Mouse (Mus musculus): ENCODE measurements around the gene Slitrk5. TPM values are rescaled to one million over a fixed set of nuclear protein-coding genes. Genes with fewer than 3 reads are reported as not detected.
A peak's percentile ranks its signal among the peaks of the same experiment; 100 is the strongest.
"Not testable (repeated sequence)": the region's sequence is repeated elsewhere in the genome, so short reads cannot be mapped to it uniquely, and the experiment has no call there.

Slitrk5 gene
- polyA plus RNA-seq, 1 experiment: 0.06 TPM

DNA sequence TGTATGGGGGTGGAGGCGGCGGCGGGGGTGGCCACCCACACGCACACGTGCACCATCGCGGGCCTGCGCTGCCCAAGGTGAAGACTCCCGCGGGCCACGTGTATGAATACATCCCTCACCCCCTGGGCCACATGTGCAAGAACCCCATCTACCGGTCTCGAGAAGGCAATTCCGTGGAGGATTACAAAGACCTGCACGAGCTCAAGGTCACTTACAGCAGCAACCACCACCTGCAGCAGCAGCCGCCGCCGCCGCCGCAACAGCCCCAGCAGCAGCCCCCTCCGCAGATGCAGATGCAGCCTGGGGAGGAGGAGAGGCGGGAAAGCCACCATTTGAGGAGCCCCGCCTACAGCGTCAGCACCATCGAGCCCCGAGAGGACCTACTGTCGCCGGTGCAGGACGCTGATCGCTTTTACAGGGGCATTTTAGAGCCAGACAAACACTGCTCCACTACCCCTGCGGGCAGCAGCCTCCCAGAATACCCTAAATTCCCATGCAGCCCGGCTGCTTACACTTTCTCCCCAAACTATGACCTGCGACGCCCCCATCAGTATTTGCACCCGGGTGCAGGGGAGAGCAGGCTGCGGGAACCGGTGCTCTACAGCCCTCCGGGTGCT is 6.3 kb downstream of the Slitrk5 start:
- no peaks in the 10 kb centered on the region for H3K27me3 ChIP-seq (ENCODE audit: control insufficient read depth, insufficient read depth, low read length)
- TF ChIP-seq CTCF (IDR thresholded peaks at IDR 0.05; ENCODE audit: control insufficient read depth, insufficient read depth, insufficient replicate concordance, low read depth, low read length) (no peak), POLR2A (IDR thresholded peaks at IDR 0.05; ENCODE audit: control insufficient read depth, low read depth, low read length) (no peak)
- H3K4me1 ChIP-seq (ENCODE audit: control insufficient read depth, insufficient read depth, low read length): peaks cover 8% of the 10 kb centered on the region
- H3K36me3 ChIP-seq (ENCODE audit: control insufficient read depth, insufficient read depth, low read length): no peaks in the 10 kb centered on the region
- H3K27ac ChIP-seq (ENCODE audit: control insufficient read depth, insufficient read depth, low read depth, low read length): no peak overlapping the region
- H3K4me3 ChIP-seq (ENCODE audit: control insufficient read depth, low read depth, low read length): peak overlapping the region; percentile 33

DNA sequence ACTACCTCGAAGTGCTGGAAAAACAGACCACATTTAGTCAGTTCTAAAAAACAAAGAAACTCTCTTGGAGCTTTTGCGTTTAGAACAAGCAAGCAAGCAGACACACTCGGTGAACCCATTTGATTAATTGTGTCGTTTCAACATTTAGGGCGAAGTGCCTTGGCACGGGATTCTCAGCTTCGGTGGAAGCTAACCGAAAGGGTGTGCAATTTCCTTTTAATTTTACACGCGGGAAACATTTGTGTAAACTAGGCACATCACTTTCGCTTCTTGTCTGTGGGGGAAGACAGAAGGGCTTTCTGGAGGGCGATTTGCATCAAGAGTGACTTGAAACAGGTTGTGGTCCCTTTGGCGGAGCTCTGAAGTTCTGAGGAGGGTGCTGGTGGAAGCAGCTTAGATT is 6.9 kb downstream of the Slitrk5 start:
- H3K27ac ChIP-seq (ENCODE audit: control insufficient read depth, insufficient read depth, low read depth, low read length): no peak overlapping the region
- TF ChIP-seq CTCF (IDR thresholded peaks at IDR 0.05; ENCODE audit: control insufficient read depth, insufficient read depth, insufficient replicate concordance, low read depth, low read length) (no peak), POLR2A (IDR thresholded peaks at IDR 0.05; ENCODE audit: control insufficient read depth, low read depth, low read length) (no peak)
- no peak overlapping the region for H3K4me3 ChIP-seq (ENCODE audit: control insufficient read depth, low read depth, low read length)
- H3K36me3 ChIP-seq (ENCODE audit: control insufficient read depth, insufficient read depth, low read length): no peaks in the 10 kb centered on the region
- no peaks in the 10 kb centered on the region for H3K27me3 ChIP-seq (ENCODE audit: control insufficient read depth, insufficient read depth, low read length)
- peaks cover 8% of the 10 kb centered on the region for H3K4me1 ChIP-seq (ENCODE audit: control insufficient read depth, insufficient read depth, low read length)

DNA sequence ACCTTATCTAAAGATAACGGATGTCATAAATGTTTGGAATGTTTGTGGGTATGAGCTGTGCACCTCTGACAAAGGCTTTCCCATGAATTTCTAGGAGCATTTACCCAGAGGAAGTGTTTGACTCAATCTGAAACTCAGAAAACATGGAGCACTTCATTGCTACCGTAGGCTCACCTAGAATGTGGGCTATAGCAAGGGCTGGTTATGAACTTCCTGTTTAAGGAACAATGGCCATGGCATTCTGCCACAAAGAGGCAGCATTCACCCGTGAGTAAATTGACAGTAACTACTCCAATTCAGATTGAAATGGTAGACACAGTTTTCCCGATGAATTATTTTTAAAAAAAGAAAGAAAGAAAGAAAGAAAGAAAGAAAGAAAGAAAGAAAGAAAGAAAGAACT is 8.6 kb downstream of the Slitrk5 start:
- Histone ChIP-seq H3K27me3 (ENCODE audit: control insufficient read depth, insufficient read depth, low read length) (no peaks in the 10 kb centered on the region), H3K36me3 (ENCODE audit: control insufficient read depth, insufficient read depth, low read length) (no peaks in the 10 kb centered on the region), H3K4me3 (ENCODE audit: control insufficient read depth, low read depth, low read length) (no peak overlapping the region), H3K27ac (ENCODE audit: control insufficient read depth, insufficient read depth, low read depth, low read length) (no peak overlapping the region), H3K4me1 (ENCODE audit: control insufficient read depth, insufficient read depth, low read length) (peaks cover 8% of the 10 kb centered on the region)
- TF ChIP-seq CTCF (IDR thresholded peaks at IDR 0.05; ENCODE audit: control insufficient read depth, insufficient read depth, insufficient replicate concordance, low read depth, low read length) (no peak), POLR2A (IDR thresholded peaks at IDR 0.05; ENCODE audit: control insufficient read depth, low read depth, low read length) (no peak)

DNA sequence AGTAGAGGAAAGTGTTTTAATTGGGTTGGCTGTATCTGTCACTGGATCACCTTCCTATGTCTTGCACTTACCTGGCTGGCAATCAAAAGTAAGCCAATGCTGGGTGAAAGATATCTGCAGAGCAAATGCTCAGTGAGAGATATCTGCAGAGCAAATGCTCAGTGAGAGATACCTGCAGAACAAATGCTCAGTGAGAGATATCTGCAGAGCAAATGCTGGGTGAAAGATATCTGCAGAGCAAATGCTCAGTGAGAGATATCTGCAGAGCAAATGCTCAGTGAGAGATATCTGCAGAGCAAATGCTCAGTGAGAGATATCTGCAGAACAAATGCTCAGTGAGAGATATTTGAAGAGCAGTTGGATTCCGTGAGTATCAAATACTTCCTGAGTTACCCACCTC is 15.2 kb downstream of the Slitrk5 start:
- not testable (repeated sequence) for H3K27ac ChIP-seq (ENCODE audit: control insufficient read depth, insufficient read depth, low read depth, low read length); H3K4me1 ChIP-seq (ENCODE audit: control insufficient read depth, insufficient read depth, low read length); H3K4me3 ChIP-seq (ENCODE audit: control insufficient read depth, low read depth, low read length); H3K36me3 ChIP-seq (ENCODE audit: control insufficient read depth, insufficient read depth, low read length); H3K27me3 ChIP-seq (ENCODE audit: control insufficient read depth, insufficient read depth, low read length)

DNA sequence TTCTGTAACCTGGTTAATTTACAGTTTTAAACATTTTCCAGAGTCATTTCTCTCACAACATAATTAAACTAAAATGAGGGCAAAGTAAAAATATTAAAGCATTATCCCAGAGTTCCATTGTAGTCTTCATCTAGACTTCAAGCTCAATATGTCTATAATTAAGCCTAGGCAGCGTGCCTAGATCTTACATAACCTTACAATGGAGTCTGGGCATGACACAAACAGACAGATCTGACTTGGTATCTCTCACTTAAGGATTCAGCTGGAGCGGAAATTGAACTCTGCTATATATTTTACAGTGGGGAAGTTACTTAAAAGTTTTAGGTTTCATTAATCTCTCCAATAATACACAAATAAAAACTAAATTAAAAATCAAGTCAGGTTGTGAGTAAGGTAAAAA is 54.9 kb downstream of the Slitrk5 start:
- Histone ChIP-seq H3K36me3 (ENCODE audit: control insufficient read depth, insufficient read depth, low read length) (no peaks in the 10 kb centered on the region), H3K4me1 (ENCODE audit: control insufficient read depth, insufficient read depth, low read length) (no peaks in the 10 kb centered on the region), H3K4me3 (ENCODE audit: control insufficient read depth, low read depth, low read length) (no peak overlapping the region), H3K27ac (ENCODE audit: control insufficient read depth, insufficient read depth, low read depth, low read length) (no peak overlapping the region), H3K27me3 (ENCODE audit: control insufficient read depth, insufficient read depth, low read length) (no peaks in the 10 kb centered on the region)
- TF ChIP-seq POLR2A (IDR thresholded peaks at IDR 0.05; ENCODE audit: control insufficient read depth, low read depth, low read length): no peak
- no peak for TF ChIP-seq CTCF (IDR thresholded peaks at IDR 0.05; ENCODE audit: control insufficient read depth, insufficient read depth, insufficient replicate concordance, low read depth, low read length)
